Mouse (Mus musculus) myocyte (in vitro differentiated cells): Measurements from ENCODE around the gene Cntn2. TPM values are rescaled to one million over a fixed set of nuclear protein-coding genes. Genes with fewer than 3 reads are reported as not detected.

Source experiments
- H3K27me3 ChIP-seq: one replicate; pipeline ENCODE4 v1.6.1; 2011; ENCODE audit not compliant: control insufficient read depth, insufficient read depth, insufficient read length
- H3K36me3 ChIP-seq: one replicate; pipeline ENCODE4 v1.6.1; 2011; ENCODE audit not compliant: control insufficient read depth, insufficient read depth
- H3K4me2 ChIP-seq: one replicate; pipeline ENCODE4 v1.6.1; 2011; ENCODE audit warnings: low read depth, control low read depth
- H3K4me3 ChIP-seq: one replicate; pipeline ENCODE4 v1.5.1; 2011; ENCODE audit warnings: mild to moderate bottlenecking, control low read depth, moderate library complexity
- H3K79me2 ChIP-seq: one replicate; pipeline ENCODE4 v1.6.1; 2011; ENCODE audit not compliant: control insufficient read depth, insufficient read depth
- H3ac ChIP-seq: one replicate; pipeline ENCODE4 v1.6.1; 2011; ENCODE audit not compliant: control insufficient read depth, insufficient read length
- CEBPB ChIP-seq: IDR thresholded peaks from 2 replicates; pipeline ENCODE4 v1.6.1; 2011; ENCODE audit warnings: mild to moderate bottlenecking, moderate library complexity; ENCODE audit not compliant: poor library complexity, insufficient read depth, severe bottlenecking
- E2F4 ChIP-seq: IDR thresholded peaks from one replicate; pipeline ENCODE4 v1.6.1; 2011; ENCODE audit warnings: mild to moderate bottlenecking, control low read depth, moderate library complexity; ENCODE audit not compliant: insufficient read depth
- MAX ChIP-seq: IDR thresholded peaks from one replicate; pipeline ENCODE4 v1.6.1; 2011; ENCODE audit warnings: low read depth, mild to moderate bottlenecking, control low read depth
- MYOD1 ChIP-seq, 3 experiments: IDR thresholded peaks; one replicate each; pipeline ENCODE4 v1.6.1; 2011; ENCODE audit warnings: control low read depth in 2 of 3, low read depth in 2 of 3, mild to moderate bottlenecking in 2 of 3, moderate library complexity in 1 of 3; ENCODE audit not compliant: insufficient read length in 2 of 3, control insufficient read depth in 1 of 3
- MYOG ChIP-seq, 3 experiments: IDR thresholded peaks; one replicate each; pipeline ENCODE4 v1.6.1; 2011; ENCODE audit warnings: control low read depth in 2 of 3, low read depth in 2 of 3, mild to moderate bottlenecking in 2 of 3; ENCODE audit not compliant: insufficient read length in 2 of 3, control insufficient read depth in 1 of 3, insufficient read depth in 1 of 3
- POLR2A ChIP-seq: IDR thresholded peaks from one replicate; pipeline ENCODE4 v1.6.1; 2011; ENCODE audit warnings: low read depth, mild to moderate bottlenecking, control low read depth, moderate library complexity; ENCODE audit not compliant: insufficient read length
- POLR2AphosphoS2 ChIP-seq: IDR thresholded peaks from one replicate; pipeline ENCODE4 v1.6.1; 2011; ENCODE audit warnings: low read depth, control low read depth; ENCODE audit not compliant: insufficient read length
- REST ChIP-seq: IDR thresholded peaks from one replicate; pipeline ENCODE4 v1.6.1; 2011; ENCODE audit warnings: mild to moderate bottlenecking, control low read depth, moderate library complexity; ENCODE audit not compliant: insufficient read depth, insufficient read length
- SRF ChIP-seq: IDR thresholded peaks from one replicate; pipeline ENCODE4 v1.6.1; 2011; ENCODE audit warnings: low read depth; ENCODE audit not compliant: control insufficient read depth, insufficient read length
- TCF12 ChIP-seq: IDR thresholded peaks from one replicate; pipeline ENCODE4 v1.6.1; 2011; ENCODE audit warnings: mild to moderate bottlenecking, control low read depth; ENCODE audit not compliant: poor library complexity, insufficient read depth, severe bottlenecking
- TCF3 ChIP-seq: IDR thresholded peaks from one replicate; pipeline ENCODE4 v1.6.1; 2011; ENCODE audit warnings: low read depth, control low read depth; ENCODE audit not compliant: insufficient read length
- USF1 ChIP-seq: IDR thresholded peaks from one replicate; pipeline ENCODE4 v1.6.1; 2011; ENCODE audit warnings: low read depth, mild to moderate bottlenecking, control low read depth, moderate library complexity
- polyA plus RNA-seq: library from polyadenylated mRNA; unstranded; fragments of >200 nt; fragmentation: generic; extraction: Trizol; gene quantifications from one replicate; pipeline ENCODE4 v1.2.1, GENCODE M21; 2012; ENCODE audit warnings: missing spikeins

The Cntn2 gene
- polyA plus RNA-seq, 1 experiment, result not detected

- no peak for TF ChIP-seq MYOD1 (IDR thresholded peaks at IDR 0.05; ENCODE audit: control insufficient read depth in 1 of 3, insufficient read length in 2 of 3, low read depth in 2 of 3)
- peak; percentile 34 for TF ChIP-seq REST
- no peak overlapping the region for H3K4me2 ChIP-seq
- no peaks in the 10 kb centered on the region for H3K36me3 ChIP-seq
- peaks cover 84% of the 10 kb centered on the region for H3K27me3 ChIP-seq
- no peak overlapping the region for H3K4me3 ChIP-seq
- no peak overlapping the region for H3ac ChIP-seq
- no peaks in the 10 kb centered on the region for H3K79me2 ChIP-seq
These were observed 1.8 kb downstream of the Cntn2 start for GRCm38 (mm10) chr1:132541171-132541823.

GRCm38 (mm10) chr1:132540701-132541100 is 2.4 kb downstream of the Cntn2 start:
- Histone ChIP-seq H3K4me3 (no peak overlapping the region), H3K27me3 (peaks cover 86% of the 10 kb centered on the region), H3ac (no peak overlapping the region), H3K79me2 (no peaks in the 10 kb centered on the region), H3K36me3 (no peaks in the 10 kb centered on the region), H3K4me2 (no peak overlapping the region)
- TF ChIP-seq POLR2A (no peak), TCF12 (no peak), SRF (no peak), USF1 (no peak), MYOG (IDR thresholded peaks at IDR 0.05; ENCODE audit: control insufficient read depth in 1 of 3, insufficient read depth in 1 of 3, insufficient read length in 2 of 3, low read depth in 2 of 3) (no peak), E2F4 (no peak)

GRCm38 (mm10) chr1:132537736-132538135 is 5.3 kb downstream of the Cntn2 start:
- TF ChIP-seq POLR2A (no peak), MAX (no peak), SRF (no peak), MYOG (IDR thresholded peaks at IDR 0.05; ENCODE audit: control insufficient read depth in 1 of 3, insufficient read depth in 1 of 3, insufficient read length in 2 of 3, low read depth in 2 of 3) (no peak), USF1 (no peak), POLR2AphosphoS2 (no peak), TCF12 (no peak), E2F4 (no peak), TCF3 (no peak), REST (no peak)
- Histone ChIP-seq H3K4me3 (no peak overlapping the region), H3K27me3 (peaks cover 93% of the 10 kb centered on the region), H3K36me3 (no peaks in the 10 kb centered on the region), H3K79me2 (no peaks in the 10 kb centered on the region), H3ac (no peak overlapping the region), H3K4me2 (no peak overlapping the region)

GRCm38 (mm10) chr1:132536416-132536815 is 6.6 kb downstream of the Cntn2 start:
- TF ChIP-seq CEBPB (no peak), MYOD1 (IDR thresholded peaks at IDR 0.05; ENCODE audit: control insufficient read depth in 1 of 3, insufficient read length in 2 of 3, low read depth in 2 of 3) (no peak)
- H3K4me3 ChIP-seq, result no peak overlapping the region
- H3K36me3 ChIP-seq, result no peaks in the 10 kb centered on the region
- H3ac ChIP-seq, result no peak overlapping the region
- H3K4me2 ChIP-seq, result no peak overlapping the region
- no peaks in the 10 kb centered on the region for H3K79me2 ChIP-seq
- peaks cover 93% of the 10 kb centered on the region for H3K27me3 ChIP-seq

- TF ChIP-seq SRF (no peak), POLR2AphosphoS2 (no peak), MYOD1 (IDR thresholded peaks at IDR 0.05; ENCODE audit: control insufficient read depth in 1 of 3, insufficient read length in 2 of 3, low read depth in 2 of 3) (no peak), E2F4 (no peak), POLR2A (no peak)
- H3K4me3 ChIP-seq, result no peak overlapping the region
- H3K4me2 ChIP-seq, result no peak overlapping the region
- H3K36me3 ChIP-seq, result no peaks in the 10 kb centered on the region
- H3ac ChIP-seq, result no peak overlapping the region
- H3K27me3 ChIP-seq, result peaks cover 93% of the 10 kb centered on the region
- no peaks in the 10 kb centered on the region for H3K79me2 ChIP-seq
These were observed 7.5 kb downstream of the Cntn2 start for GRCm38 (mm10) chr1:132535541-132535940.

- peaks cover 90% of the 10 kb centered on the region for H3K27me3 ChIP-seq
- H3K36me3 ChIP-seq, result no peaks in the 10 kb centered on the region
- no peaks in the 10 kb centered on the region for H3K79me2 ChIP-seq
- H3K4me3 ChIP-seq, result no peak overlapping the region
- no peak overlapping the region for H3ac ChIP-seq
- TF ChIP-seq TCF3, result no peak
- no peak for TF ChIP-seq MYOG (IDR thresholded peaks at IDR 0.05; ENCODE audit: control insufficient read depth in 1 of 3, insufficient read depth in 1 of 3, insufficient read length in 2 of 3, low read depth in 2 of 3)
- TF ChIP-seq CEBPB, result no peak
- no peak for TF ChIP-seq POLR2A
- TF ChIP-seq REST, result no peak
- no peak for TF ChIP-seq SRF
- TF ChIP-seq MAX, result no peak
- TF ChIP-seq MYOD1 (IDR thresholded peaks at IDR 0.05; ENCODE audit: control insufficient read depth in 1 of 3, insufficient read length in 2 of 3, low read depth in 2 of 3), result no peak
- no peak for TF ChIP-seq USF1
- no peak for TF ChIP-seq E2F4
- TF ChIP-seq POLR2AphosphoS2, result no peak
- no peak for TF ChIP-seq TCF12
- no peak overlapping the region for H3K4me2 ChIP-seq
These were observed 9.2 kb downstream of the Cntn2 start for GRCm38 (mm10) chr1:132533840-132534239.
